Mouse (Mus musculus) MEL (cell line): ENCODE measurements around the gene Tas2r114. TPM values are rescaled to one million over a fixed set of nuclear protein-coding genes. Genes with fewer than 3 reads are reported as not detected.

Experiments used
- DNase-seq: peaks from one replicate; pipeline ENCODE4 v3.0.0; 2011; ENCODE audit warnings: low read depth, low spot score
- H3K27ac ChIP-seq: 2 replicates; pipeline ENCODE4 v1.5.1; 2012; ENCODE audit warnings: low read depth, mild to moderate bottlenecking, control low read depth, low read length, moderate library complexity; ENCODE audit not compliant: control insufficient read depth
- H3K27me3 ChIP-seq, 2 experiments: fragments of 150-350 bp in 1 of 2; sonication (generic) in 1 of 2; 2 replicates each; pipeline ENCODE4 v1.6.1; 2012; ENCODE audit warnings: low read length in 2 of 2, mild to moderate bottlenecking in 2 of 2, improper control_type of control experiment in 1 of 2, moderate library complexity in 1 of 2; ENCODE audit not compliant: insufficient read depth in 2 of 2, control insufficient read depth in 1 of 2
- H3K36me3 ChIP-seq, 2 experiments: 2 replicates each; pipeline ENCODE4 v1.6.1; 2012 to 2014; ENCODE audit warnings: low read length in 2 of 2, improper control_type of control experiment in 1 of 2, inconsistent platforms in 1 of 2, mild to moderate bottlenecking in 1 of 2; ENCODE audit not compliant: insufficient read depth in 2 of 2, control insufficient read depth in 1 of 2
- H3K4me1 ChIP-seq, 2 experiments: fragments of 150-350 bp in 1 of 2; sonication (generic) in 1 of 2; 2 replicates each; pipeline ENCODE4 v1.6.1; 2012; ENCODE audit warnings: low read length in 2 of 2, improper control_type of control experiment in 1 of 2, mild to moderate bottlenecking in 1 of 2; ENCODE audit not compliant: insufficient read depth in 2 of 2, control insufficient read depth in 1 of 2
- H3K4me3 ChIP-seq, 2 experiments: fragments of 150-350 bp in 1 of 2; sonication (generic) in 1 of 2; 2 replicates each; pipeline ENCODE4 v1.5.1; 2012; ENCODE audit warnings: low read depth in 2 of 2, low read length in 2 of 2, mild to moderate bottlenecking in 2 of 2, moderate library complexity in 2 of 2, control low read depth in 1 of 2, improper control_type of control experiment in 1 of 2; ENCODE audit not compliant: control insufficient read depth in 1 of 2, insufficient read depth in 1 of 2
- H3K79me2 ChIP-seq: 2 replicates; pipeline ENCODE4 v1.6.1; 2012; ENCODE audit warnings: mild to moderate bottlenecking, low read length, moderate library complexity; ENCODE audit not compliant: control insufficient read depth, poor library complexity, insufficient read depth
- H3K9ac ChIP-seq: 2 replicates; pipeline ENCODE4 v1.6.1; 2012; ENCODE audit warnings: low read depth, mild to moderate bottlenecking, control low read depth, low read length, moderate library complexity; ENCODE audit not compliant: control insufficient read depth, poor library complexity, severe bottlenecking
- H3K9me3 ChIP-seq: fragments of 150-350 bp; sonication (generic); replicated peaks from 2 replicates; pipeline ENCODE4 v1.6.1; 2012; ENCODE audit warnings: mild to moderate bottlenecking, low read length, improper control_type of control experiment, moderate library complexity; ENCODE audit not compliant: insufficient read depth
- HCFC1 ChIP-seq: IDR thresholded peaks from 2 replicates; pipeline ENCODE4 v1.6.1; 2012; ENCODE audit warnings: low read depth, mild to moderate bottlenecking, inconsistent platforms, low read length, improper control_type of control experiment, moderate library complexity
- MAFK ChIP-seq: IDR thresholded peaks from 2 replicates; pipeline ENCODE4 v1.6.1; 2011; ENCODE audit warnings: low read depth, mild to moderate bottlenecking, low read length, improper control_type of control experiment, borderline replicate concordance
- MAX ChIP-seq: IDR thresholded peaks from 2 replicates; pipeline ENCODE4 v1.6.1; 2011; ENCODE audit warnings: low read length, improper control_type of control experiment
- MAZ ChIP-seq: IDR thresholded peaks from 2 replicates; pipeline ENCODE4 v1.6.1; 2012; ENCODE audit warnings: low read depth, mild to moderate bottlenecking, inconsistent platforms, low read length, improper control_type of control experiment
- MXI1 ChIP-seq: IDR thresholded peaks from 2 replicates; pipeline ENCODE4 v1.6.1; 2011; ENCODE audit warnings: mild to moderate bottlenecking, low read depth, low read length, improper control_type of control experiment
- ZC3H11A ChIP-seq: IDR thresholded peaks from 2 replicates; pipeline ENCODE4 v1.6.1; 2012; ENCODE audit warnings: low read depth, mild to moderate bottlenecking, inconsistent platforms, low read length, improper control_type of control experiment
- polyA plus RNA-seq, 2 experiments: library from polyadenylated mRNA; stranded (reverse) in 1 of 2; unstranded in 1 of 2; fragments of >175 nt in 1 of 2; fragments of >200 nt in 1 of 2; gene quantifications; 2 replicates each; pipeline versions ENCODE4 v1.2.1 to v1.2.4; 2012; ENCODE audit warnings: low replicate concordance in 2 of 2, low read depth in 1 of 2; ENCODE audit not compliant: insufficient read length in 2 of 2, insufficient read depth in 1 of 2, missing spikeins in 1 of 2
- total RNA-seq: library from RNA; depleted of rRNA; stranded (reverse); fragments of 300-350 nt; gene quantifications from 2 replicates; pipeline ENCODE4 v1.2.3, GENCODE M21; 2012; rRNA removed

Tas2r114 gene
- total and polyA plus RNA-seq, 3 experiments, result not detected

DNA sequence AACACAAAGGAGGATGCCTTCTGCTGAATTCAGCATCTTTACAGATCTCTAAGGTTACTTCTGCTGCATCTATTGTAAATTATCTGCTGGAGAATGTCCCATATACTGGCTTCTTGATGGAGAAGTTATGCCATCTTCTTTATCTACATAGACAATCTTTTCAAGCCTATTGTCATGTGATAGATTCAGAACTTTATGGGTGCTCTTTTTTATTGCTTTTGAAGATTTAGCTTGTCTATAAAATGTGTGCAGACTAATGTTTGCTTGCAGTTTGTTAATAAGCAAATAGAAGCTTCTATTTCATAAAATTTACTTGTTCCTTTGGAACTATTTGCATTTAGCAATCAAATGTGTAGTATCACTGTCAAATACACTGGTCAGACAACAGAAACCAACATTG lies 29.8 kb downstream of the Tas2r114 start, which contains the start of gene Tas2r107:
Gene Tas2r107 (minus strand): TSS at position 101 of the 400 bp plus-strand sequence.
- Histone ChIP-seq H3K9me3 (no peaks in the 10 kb centered on the region), H3K36me3 (no peaks in the 10 kb centered on the region), H3K4me1 (no peaks in the 10 kb centered on the region), H3K27ac (no peak within 1 kb of the TSS), H3K79me2 (no peaks in the 10 kb centered on the region), H3K4me3 (no peak within 1 kb of the TSS), H3K27me3 (no peaks in the 10 kb centered on the region), H3K9ac (no peak within 1 kb of the TSS)
- no peak for DNase-seq
- TF ChIP-seq MAZ (no peak), ZC3H11A (no peak), HCFC1 (no peak), MAFK (no peak), MAX (no peak), MXI1 (no peak)

Other genes starting within 250 kb of the Tas2r114 start
- gene 5430401F13Rik, start 203.7 kb downstream of the Tas2r114 start, total RNA-seq, result not detected in 2 replicates
- gene 5430401F13Rik, start 203.7 kb downstream of the Tas2r114 start, polyA plus RNA-seq, result not detected
- gene Gm6619, start 203.7 kb downstream of the Tas2r114 start, total RNA-seq, result not detected in 2 replicates
- not detected for gene Gm6619, start 203.7 kb downstream of the Tas2r114 start, polyA plus RNA-seq
- not detected in 2 replicates for gene Tas2r130, start 59.2 kb downstream of the Tas2r114 start, total RNA-seq
- gene Tas2r130, start 59.2 kb downstream of the Tas2r114 start, polyA plus RNA-seq, result not detected
- not detected in 2 replicates for gene Tas2r107, start 29.9 kb downstream of the Tas2r114 start, total RNA-seq
- not detected for gene Tas2r107, start 29.9 kb downstream of the Tas2r114 start, polyA plus RNA-seq
- not detected in 2 replicates for gene Tas2r106, start 11.2 kb downstream of the Tas2r114 start, total RNA-seq
- not detected for gene Tas2r106, start 11.2 kb downstream of the Tas2r114 start, polyA plus RNA-seq
- gene Tas2r104, start 4.3 kb downstream of the Tas2r114 start, total RNA-seq, result not detected in 2 replicates
- gene Tas2r104, start 4.3 kb downstream of the Tas2r114 start, polyA plus RNA-seq, result not detected
- gene Tas2r105, start 2.6 kb downstream of the Tas2r114 start, total RNA-seq, result not detected in 2 replicates
- not detected for gene Tas2r105, start 2.6 kb downstream of the Tas2r114 start, polyA plus RNA-seq